In genomic region chr4:134011450-134012414, GRCm38 (mm10) we compare ENCODE assay signal across 15 mouse cellular contexts. TPM values are rescaled to one million over a fixed set of nuclear protein-coding genes. Genes with fewer than 3 reads are reported as not detected.
A peak's percentile ranks its signal among the peaks of the same experiment; 100 is the strongest.
DNase-seq lines count a peak whose midpoint lies in the region; ATAC-seq lines count a peak whose summit lies in the region.
"Had no signal": no experiment of that assay in that cellular context is flagged by ENCODE, and none has a peak within 500 bp of the region (broad histone marks: within the 10 kb centered on the region; RNA-seq: fewer than 3 reads in every experiment).

No protein-coding gene starts in this region.

- ATAC-seq in forebrain, embryonic 11.5 days (replicated peaks; ENCODE audit: low FRiP score): peak; percentile 63
- no peak for ATAC-seq in forebrain, embryonic 14.5 days
- ATAC-seq in kidney, embryonic 16.5 days (ENCODE audit: low FRiP score, low TSS enrichment): peak; percentile 31; the same call in 1 of the 2 replicates
- ATAC-seq in liver, embryonic 15.5 days (ENCODE audit: insufficient read depth): no peak
- ATAC-seq: inflammation-experienced regulatory T-cells, adult 6 months had no signal

- no peaks in the 10 kb centered on the region for H3K9me3 ChIP-seq in forebrain, embryonic 11.5 days (ENCODE audit: control insufficient read depth, low read length)
- H3K9me3 ChIP-seq in forebrain, embryonic 14.5 days (replicated peaks; ENCODE audit: control insufficient read depth, low read length): no peaks in the 10 kb centered on the region
- H3K9me3 ChIP-seq in kidney, embryonic 16.5 days (ENCODE audit: low read length): no peaks in the 10 kb centered on the region
- H3K9me3 ChIP-seq in liver, embryonic 15.5 days (replicated peaks): no peaks in the 10 kb centered on the region

- peaks cover 29% of the 10 kb centered on the region for H3K4me1 ChIP-seq in forebrain, embryonic 11.5 days (replicated peaks; ENCODE audit: control insufficient read depth, insufficient read depth, low read length)
- H3K4me1 ChIP-seq in forebrain, embryonic 14.5 days (ENCODE audit: control insufficient read depth, insufficient read depth, low read length): no peaks in the 10 kb centered on the region; the same call in 1 of the 2 replicates
- H3K4me1 ChIP-seq in kidney, embryonic 16.5 days (ENCODE audit: insufficient read depth, low read length): peaks cover 14% of the 10 kb centered on the region
- peaks cover 8% of the 10 kb centered on the region; the same call in 1 of the 2 replicates for H3K4me1 ChIP-seq in liver, embryonic 15.5 days (replicated peaks)

- no peak overlapping the region for H3K4me3 ChIP-seq in forebrain, embryonic 11.5 days (ENCODE audit: low read depth, low read length)
- no peak overlapping the region for H3K4me3 ChIP-seq in forebrain, embryonic 14.5 days (ENCODE audit: low read depth, low read length)
- H3K4me3 ChIP-seq in kidney, embryonic 16.5 days (ENCODE audit: low read length): no peak overlapping the region
- H3K4me3 ChIP-seq in liver, embryonic 15.5 days (replicated peaks): peak overlapping the region; percentile 17; the same call in 1 of the 2 replicates
- H3K4me3 ChIP-seq: layer of hippocampus, adult 2 months had no signal

- H3K9ac ChIP-seq in forebrain, embryonic 11.5 days (ENCODE audit: low read length): peak overlapping the region; percentile 44
- H3K9ac ChIP-seq in forebrain, embryonic 14.5 days (ENCODE audit: low read length): no peak overlapping the region
- H3K9ac ChIP-seq in kidney, embryonic 16.5 days (replicated peaks; ENCODE audit: low read length): no peak overlapping the region
- no peak overlapping the region for H3K9ac ChIP-seq in liver, embryonic 15.5 days

- no peaks in the 10 kb centered on the region for H3K36me3 ChIP-seq in forebrain, embryonic 11.5 days (ENCODE audit: control insufficient read depth, insufficient read depth, low read length)
- no peaks in the 10 kb centered on the region for H3K36me3 ChIP-seq in forebrain, embryonic 14.5 days (ENCODE audit: control insufficient read depth, insufficient read depth, low read length)
- no peaks in the 10 kb centered on the region for H3K36me3 ChIP-seq in kidney, embryonic 16.5 days (ENCODE audit: insufficient read depth, low read length)
- no peaks in the 10 kb centered on the region for H3K36me3 ChIP-seq in liver, embryonic 15.5 days (replicated peaks)

- WGBS in forebrain, embryonic 11.5 days: 5% methylated on average over 15 of the region's 16 CpGs
- WGBS in forebrain, embryonic 14.5 days: 6% methylated on average over 16 of the region's 16 CpGs
- WGBS in kidney, embryonic 16.5 days: 18% methylated on average over 16 of the region's 16 CpGs
- WGBS in liver, embryonic 15.5 days (ENCODE audit: insufficient replicate concordance): 14% methylated on average over 16 of the region's 16 CpGs

- H3K4me2 ChIP-seq in forebrain, embryonic 11.5 days (ENCODE audit: low read depth, low read length, severe bottlenecking): peak overlapping the region; percentile 29; the same call in 1 of the 2 replicates
- H3K4me2 ChIP-seq in forebrain, embryonic 14.5 days (ENCODE audit: low read length): no peak overlapping the region
- H3K4me2 ChIP-seq in kidney, embryonic 16.5 days (replicated peaks; ENCODE audit: low read depth, low read length): no peak overlapping the region
- 0 out of 2 replicates have a peak overlapping the region, but pooled peaks have one; percentile 13 for H3K4me2 ChIP-seq in liver, embryonic 15.5 days

- DNase-seq in forebrain, embryonic 11.5 days (ENCODE audit: low spot score): peak; percentile 76
- no peak for DNase-seq in forebrain, embryonic 14.5 days (ENCODE audit: low spot score)
- no peak for DNase-seq in kidney, adult 11 months
- peak; percentile 65 for DNase-seq in embryo, embryonic 11 days
- no peak for DNase-seq in thymus, postnatal 36 days
- no peak for DNase-seq in cerebellum, adult 8-10 months
- DNase-seq: adrenal gland, postnatal 25 days; cerebellum, adult 18-20 months; gastrocnemius, postnatal 36 days had no signal

- no peaks in the 10 kb centered on the region for H3K27me3 ChIP-seq in forebrain, embryonic 11.5 days (ENCODE audit: control insufficient read depth, insufficient read depth, low read length)
- H3K27me3 ChIP-seq in forebrain, embryonic 14.5 days (replicated peaks; ENCODE audit: control insufficient read depth, insufficient read depth, low read length): no peaks in the 10 kb centered on the region
- H3K27me3 ChIP-seq in kidney, embryonic 16.5 days (ENCODE audit: insufficient read depth, low read length): peaks cover 5% of the 10 kb centered on the region
- peaks cover 54% of the 10 kb centered on the region for H3K27me3 ChIP-seq in liver, embryonic 15.5 days

- peak overlapping the region; percentile 57; the same call in 1 of the 2 replicates for H3K27ac ChIP-seq in forebrain, embryonic 11.5 days (ENCODE audit: low read depth, low read length)
- no peak overlapping the region for H3K27ac ChIP-seq in forebrain, embryonic 14.5 days (ENCODE audit: low read depth, low read length)
- 0 out of 2 replicates have a peak overlapping the region, but pooled peaks have one; percentile 49 for H3K27ac ChIP-seq in kidney, embryonic 16.5 days (ENCODE audit: low read length)
- H3K27ac ChIP-seq in liver, embryonic 15.5 days (replicated peaks): no peak overlapping the region
- H3K27ac ChIP-seq: layer of hippocampus, adult 2 months had no signal

RNA-seq across cellular contexts. Expression of gene Lin28a, which starts 6.9 kb away (rescaled TPM):
- 1.6 and 2.3 TPM in 2 replicates for polyA plus RNA-seq in forebrain, embryonic 11.5 days (2014; fragmentation: Nextera tagmentation; extraction: Ambion mirVana)
- polyA plus RNA-seq in forebrain, embryonic 14.5 days (2014; fragmentation: Nextera tagmentation; extraction: Ambion mirVana): not detected in 2 replicates
- polyA plus RNA-seq in kidney, embryonic 16.5 days (2015; fragmentation: Nextera tagmentation; extraction: Ambion mirVana): not detected in 2 replicates
- 0.91 and 1.5 TPM in 2 replicates for polyA plus RNA-seq in liver, embryonic 15.5 days (2015; fragmentation: Nextera tagmentation; extraction: Ambion mirVana)
- polyA plus RNA-seq: liver, adult 2 months; urinary bladder, adult 2 months had no signal

RNA-seq across cellular contexts. Expression of gene Dhdds, which starts 11.0 kb away (rescaled TPM):
- 41.9 and 46.5 TPM in 2 replicates for polyA plus RNA-seq in forebrain, embryonic 11.5 days (2014; fragmentation: Nextera tagmentation; extraction: Ambion mirVana)
- 52.7 and 57.0 TPM in 2 replicates for polyA plus RNA-seq in forebrain, embryonic 14.5 days (2014; fragmentation: Nextera tagmentation; extraction: Ambion mirVana)
- polyA plus RNA-seq in kidney, embryonic 16.5 days (2015; fragmentation: Nextera tagmentation; extraction: Ambion mirVana): 51.7 and 53.1 TPM in 2 replicates
- polyA plus RNA-seq in liver, embryonic 15.5 days (2015; fragmentation: Nextera tagmentation; extraction: Ambion mirVana): 17.1 and 17.5 TPM in 2 replicates

RNA-seq across cellular contexts. Expression of gene Zfp683, which starts 41.9 kb away (rescaled TPM):
- not detected in 2 replicates for polyA plus RNA-seq in forebrain, embryonic 11.5 days (2014; fragmentation: Nextera tagmentation; extraction: Ambion mirVana)
- not detected in 2 replicates for polyA plus RNA-seq in forebrain, embryonic 14.5 days (2014; fragmentation: Nextera tagmentation; extraction: Ambion mirVana)
- not detected in 2 replicates for polyA plus RNA-seq in kidney, embryonic 16.5 days (2015; fragmentation: Nextera tagmentation; extraction: Ambion mirVana)
- polyA plus RNA-seq in liver, embryonic 15.5 days (2015; fragmentation: Nextera tagmentation; extraction: Ambion mirVana): not detected in 2 replicates

RNA-seq across cellular contexts. Expression of gene Hmgn2, which starts 43.3 kb away (rescaled TPM):
- 4,212 and 4,469 TPM in 2 replicates for polyA plus RNA-seq in forebrain, embryonic 11.5 days (2014; fragmentation: Nextera tagmentation; extraction: Ambion mirVana)
- 2,465 and 2,793 TPM in 2 replicates for polyA plus RNA-seq in forebrain, embryonic 14.5 days (2014; fragmentation: Nextera tagmentation; extraction: Ambion mirVana)
- polyA plus RNA-seq in kidney, embryonic 16.5 days (2015; fragmentation: Nextera tagmentation; extraction: Ambion mirVana): 2,436 and 2,511 TPM in 2 replicates
- 509 and 615 TPM in 2 replicates for polyA plus RNA-seq in liver, embryonic 15.5 days (2015; fragmentation: Nextera tagmentation; extraction: Ambion mirVana)

RNA-seq across cellular contexts. Expression of gene Crybg2, which starts 48.9 kb away (rescaled TPM):
- polyA plus RNA-seq in forebrain, embryonic 11.5 days (2014; fragmentation: Nextera tagmentation; extraction: Ambion mirVana): 1.9 and 2.5 TPM in 2 replicates
- 0.72 and 1.9 TPM in 2 replicates for polyA plus RNA-seq in forebrain, embryonic 14.5 days (2014; fragmentation: Nextera tagmentation; extraction: Ambion mirVana)
- polyA plus RNA-seq in kidney, embryonic 16.5 days (2015; fragmentation: Nextera tagmentation; extraction: Ambion mirVana): 4.2 and 4.5 TPM in 2 replicates
- polyA plus RNA-seq in liver, embryonic 15.5 days (2015; fragmentation: Nextera tagmentation; extraction: Ambion mirVana): 0.59 TPM in 1 of 2 replicates, not detected in the other

Comparison
In these comparisons a context has a peak if more than half of its experiments do, and no peak if none do; other contexts are left out.
1. ATAC-seq: peak in forebrain, embryonic 11.5 days (single experiment) and kidney, embryonic 16.5 days (single experiment); none in forebrain, embryonic 14.5 days (single experiment) and liver, embryonic 15.5 days (single experiment).
2. DNase-seq: peak in forebrain, embryonic 11.5 days (single experiment) and embryo, embryonic 11 days (single experiment); none in forebrain, embryonic 14.5 days (single experiment), kidney, adult 11 months (single experiment), thymus, postnatal 36 days (0 of 2) and cerebellum, adult 8-10 months (single experiment).
3. H3K27ac ChIP-seq: peak in forebrain, embryonic 11.5 days (single experiment) and kidney, embryonic 16.5 days (single experiment); none in forebrain, embryonic 14.5 days (single experiment) and liver, embryonic 15.5 days (single experiment).
4. H3K4me2 ChIP-seq: peak in forebrain, embryonic 11.5 days (single experiment) and liver, embryonic 15.5 days (single experiment); none in forebrain, embryonic 14.5 days (single experiment) and kidney, embryonic 16.5 days (single experiment).